Mouse (Mus musculus): ENCODE measurements around the gene Tns2.
"Not testable (repeated sequence)": the region's sequence is repeated elsewhere in the genome, so short reads cannot be mapped to it uniquely, and the experiment has no call there.

Gene Tns2

GRCm38 (mm10) chr15:102100161-102100981 is at the start of gene Tns2:
Tns2 (plus strand) TSS chr15:102100413.
- peak; percentile 81 for DNase-seq (ENCODE audit: low read depth, low spot score)

DNA sequence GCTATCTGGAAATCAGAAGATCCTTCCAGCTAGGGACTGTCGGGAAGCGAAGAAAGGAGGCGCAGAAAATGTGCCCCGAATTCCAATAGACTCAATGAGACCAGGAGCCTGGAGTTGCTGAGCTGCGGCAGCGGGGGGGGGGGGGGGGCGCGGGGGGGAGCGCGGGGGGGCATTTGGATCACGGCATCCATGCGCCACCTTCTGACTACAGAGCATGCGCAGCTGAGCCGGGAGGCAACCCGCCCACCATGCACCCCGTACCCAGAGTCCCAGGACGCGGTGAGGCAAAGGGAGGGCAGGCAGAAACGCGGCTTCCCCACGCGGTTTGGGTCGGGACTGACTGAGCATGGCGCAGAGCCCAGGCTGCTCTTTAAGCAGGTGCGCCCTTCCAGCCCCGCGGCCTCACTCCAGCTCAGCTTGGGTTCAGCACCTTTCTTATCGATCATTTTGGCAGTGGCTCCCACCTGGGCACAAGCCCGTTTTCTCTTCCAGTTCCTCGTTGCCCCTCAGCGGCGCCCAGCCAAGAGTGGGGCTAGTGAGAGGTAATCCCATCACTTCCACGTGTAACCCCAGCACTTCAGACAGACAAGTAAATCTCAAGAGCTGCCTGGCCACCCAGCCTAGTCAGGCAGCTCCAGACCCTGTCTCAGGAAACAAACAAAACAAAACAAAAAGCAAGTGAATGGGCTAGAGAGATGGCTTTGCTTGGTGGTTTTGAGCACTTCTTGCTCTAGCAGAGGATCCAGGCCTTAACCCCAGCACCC is 48.1 kb upstream of the Tns2 start:
- no peak for DNase-seq (ENCODE audit: low read depth, low spot score)

- DNase-seq (ENCODE audit: low read depth, low spot score): no peak
Observed at GRCm38 (mm10) chr15:102056495-102057174, 43.6 kb upstream of the Tns2 start.

GRCm38 (mm10) chr15:102065661-102066325 is 34.4 kb upstream of the Tns2 start:
- DNase-seq (ENCODE audit: low read depth, low spot score): peak; percentile 88

DNA sequence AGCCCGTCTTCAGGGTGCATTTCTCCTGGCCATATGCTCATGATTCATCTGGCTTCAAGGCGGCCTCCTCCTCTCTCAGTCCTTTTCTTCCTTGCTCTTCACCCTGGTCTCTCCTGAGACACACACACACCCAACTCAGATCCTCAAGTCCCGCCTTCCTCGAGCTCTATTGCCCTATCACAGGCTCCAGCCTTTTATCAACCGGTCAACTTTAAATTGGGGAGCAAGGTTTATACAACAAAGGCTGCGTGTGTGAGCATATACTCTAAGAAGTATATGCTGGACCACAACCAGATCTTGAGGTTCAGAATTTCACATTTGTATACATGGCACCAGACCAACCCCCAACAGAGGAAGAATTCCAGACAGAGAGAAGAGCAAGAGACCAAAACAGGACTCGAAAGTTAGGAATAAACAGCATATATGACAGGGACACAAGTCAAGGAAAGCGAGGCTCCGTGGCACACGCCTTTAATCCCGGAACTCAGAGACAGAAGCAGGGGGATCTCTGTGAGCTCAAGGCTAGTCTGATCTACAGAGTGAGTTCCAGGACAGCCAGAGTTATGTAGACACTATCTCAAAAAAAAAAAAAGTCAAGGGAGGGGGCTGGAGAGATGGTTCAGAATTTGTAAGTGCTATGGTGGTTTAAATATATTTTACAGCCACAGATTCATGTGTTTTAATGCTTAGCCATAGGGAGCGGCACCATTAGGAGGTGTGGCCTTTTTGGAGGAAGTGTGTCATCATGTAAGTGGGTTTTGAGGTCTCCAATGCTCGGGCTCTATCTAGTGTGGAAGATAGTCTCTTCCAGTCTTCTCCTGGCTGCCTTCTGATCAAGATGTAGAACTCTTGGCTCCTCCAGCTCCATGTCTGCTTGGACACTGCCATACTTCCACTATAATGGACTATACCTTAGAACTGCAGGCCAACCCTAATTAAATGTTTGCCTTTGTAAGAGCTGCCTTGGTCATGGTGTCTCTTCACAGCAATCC is 29.4 kb upstream of the Tns2 start:
- no peak for DNase-seq (ENCODE audit: low read depth, low spot score)

DNA sequence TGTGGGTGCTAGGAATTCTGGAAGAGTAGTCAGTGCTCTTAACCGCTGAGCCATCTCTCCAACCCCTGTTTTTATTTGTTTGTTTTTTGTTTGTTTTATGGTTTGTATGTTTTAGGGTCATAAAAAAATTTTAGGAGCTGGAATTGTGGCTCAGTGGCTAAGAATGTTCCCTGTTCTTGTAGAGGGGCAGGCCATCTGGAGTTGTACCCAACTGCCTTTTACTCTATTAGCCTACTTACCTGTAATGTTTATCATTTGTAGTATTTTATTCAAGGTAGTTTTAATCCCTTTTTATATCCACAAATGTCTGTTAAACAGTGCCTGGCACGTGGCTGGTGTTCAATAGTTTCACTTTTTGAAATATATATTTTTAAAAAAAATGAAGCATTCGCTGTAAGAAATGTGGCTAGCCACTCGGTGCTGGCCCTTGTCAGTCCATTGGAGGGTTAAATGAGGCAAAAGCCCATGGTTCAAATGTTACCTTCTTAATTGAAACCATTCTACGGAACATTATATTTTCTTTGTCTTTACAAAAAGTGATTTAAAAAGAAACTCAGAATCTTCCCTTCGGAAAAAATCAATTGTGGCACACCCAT is 27.2 kb upstream of the Tns2 start:
- DNase-seq (ENCODE audit: low read depth, low spot score): no peak

GRCm38 (mm10) chr15:102073559-102074069 is 26.6 kb upstream of the Tns2 start, which contains the start of gene Eif4b:
Eif4b (plus strand) TSS chr15:102073773.
- peak; percentile 99 for DNase-seq (ENCODE audit: low read depth, low spot score)

DNA sequence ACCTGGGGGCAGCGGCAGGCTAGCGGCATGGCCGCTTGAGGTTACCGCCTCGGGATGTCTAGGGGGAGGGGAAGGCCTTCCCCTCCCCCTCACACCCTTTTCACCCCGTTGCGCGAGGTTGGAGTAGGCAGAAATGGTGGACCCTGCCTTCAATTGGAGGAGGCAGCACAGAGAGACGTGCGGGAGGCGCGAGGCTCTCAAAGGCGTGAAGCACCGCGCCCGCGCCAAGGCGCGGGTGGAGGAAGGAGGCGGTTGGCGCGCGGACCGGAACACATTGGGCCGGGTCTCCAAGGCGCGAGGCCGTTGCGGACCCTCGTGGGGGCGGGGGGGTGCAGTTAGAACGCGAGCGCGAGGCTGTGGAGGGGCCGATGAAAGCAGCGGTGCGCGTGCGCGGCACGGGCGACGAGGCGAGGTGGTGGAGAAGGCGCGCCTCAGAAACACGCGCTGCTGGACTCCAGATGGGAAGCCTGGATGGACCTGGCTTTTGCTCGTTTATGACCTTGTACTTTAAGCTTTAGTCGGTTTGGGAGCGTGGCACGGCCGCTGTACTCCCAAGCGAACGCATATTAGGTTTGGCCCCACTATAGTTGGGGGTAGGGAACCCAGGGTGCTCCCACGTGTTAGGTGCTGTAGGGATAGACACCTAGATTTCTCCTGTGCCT is 26.0 kb upstream of the Tns2 start:
- DNase-seq (ENCODE audit: low read depth, low spot score): peak; percentile 41

- DNase-seq (ENCODE audit: low read depth, low spot score): no peak
Observed at GRCm38 (mm10) chr15:102074876-102075585, 25.2 kb upstream of the Tns2 start.

DNA sequence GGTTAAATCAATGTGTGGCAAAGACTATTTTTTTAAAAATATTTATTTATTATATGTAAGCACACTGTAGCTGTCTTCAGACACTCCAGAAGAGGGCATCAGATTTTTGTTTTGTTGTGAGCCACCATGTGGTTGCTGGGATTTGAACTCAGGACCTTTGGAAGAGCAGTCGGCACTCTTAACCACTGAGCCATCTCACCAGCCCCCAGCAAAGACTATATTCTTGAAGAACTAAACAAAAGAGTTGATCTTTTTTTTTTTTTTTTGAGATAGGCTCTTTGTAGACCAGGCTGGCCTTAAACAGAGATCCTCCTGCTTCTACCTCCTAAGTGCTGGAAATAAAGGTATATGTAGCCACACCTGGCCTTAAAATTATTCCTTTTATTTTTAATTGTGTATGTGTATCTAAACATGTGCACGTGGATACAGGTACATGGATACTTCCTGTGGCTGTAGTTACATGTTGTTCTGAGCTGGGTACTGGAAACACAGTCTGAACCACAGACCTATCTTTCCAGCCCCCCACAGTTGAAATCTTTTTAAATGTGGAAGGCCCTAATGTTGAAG is 23.0 kb upstream of the Tns2 start:
- DNase-seq (ENCODE audit: low read depth, low spot score): no peak

DNA sequence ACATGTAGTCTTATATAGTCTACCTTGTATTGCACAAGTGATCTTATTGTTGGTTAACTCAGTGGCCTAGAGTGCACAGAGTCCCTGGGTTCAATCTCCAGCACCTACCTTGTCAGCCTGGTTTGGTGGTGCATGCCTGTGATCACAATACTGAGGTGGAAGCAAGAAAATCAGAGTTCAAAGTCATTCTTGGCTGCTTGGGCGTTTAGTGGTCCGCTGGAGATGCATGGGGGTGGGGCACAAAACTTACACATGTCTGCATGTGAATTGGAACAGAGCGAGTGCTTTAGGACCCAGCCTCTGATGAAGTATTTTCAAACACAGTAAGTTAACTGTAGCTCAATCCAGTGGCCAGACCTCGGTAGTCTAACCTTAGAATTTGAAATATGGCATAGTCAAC is 21.0 kb upstream of the Tns2 start:
- DNase-seq (ENCODE audit: low read depth, low spot score): no peak

GRCm38 (mm10) chr15:102079924-102080323 is 20.3 kb upstream of the Tns2 start:
- DNase-seq (ENCODE audit: low read depth, low spot score): not testable (repeated sequence)

GRCm38 (mm10) chr15:102080429-102080828 is 19.8 kb upstream of the Tns2 start:
- DNase-seq (ENCODE audit: low read depth, low spot score): no peak

DNA sequence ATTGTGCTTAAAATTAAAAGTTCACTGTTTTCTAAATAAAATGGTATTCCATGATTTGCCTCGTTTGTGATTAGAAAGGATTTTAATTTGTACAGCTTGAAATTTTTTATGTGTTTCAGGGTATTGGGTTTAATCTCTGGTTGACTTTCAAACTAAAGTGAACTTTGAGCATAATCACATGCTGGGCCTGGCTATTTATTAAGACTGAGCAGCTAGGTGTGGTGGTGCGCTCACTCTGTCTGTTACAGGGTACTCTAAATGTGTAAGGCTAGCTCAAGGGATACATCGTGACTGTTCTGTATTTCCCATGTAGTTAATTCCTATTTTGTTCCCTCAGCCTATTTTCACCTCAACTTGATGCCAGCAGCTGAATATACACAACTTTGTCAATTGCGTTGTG is 18.1 kb upstream of the Tns2 start:
- no peak for DNase-seq (ENCODE audit: low read depth, low spot score)

DNA sequence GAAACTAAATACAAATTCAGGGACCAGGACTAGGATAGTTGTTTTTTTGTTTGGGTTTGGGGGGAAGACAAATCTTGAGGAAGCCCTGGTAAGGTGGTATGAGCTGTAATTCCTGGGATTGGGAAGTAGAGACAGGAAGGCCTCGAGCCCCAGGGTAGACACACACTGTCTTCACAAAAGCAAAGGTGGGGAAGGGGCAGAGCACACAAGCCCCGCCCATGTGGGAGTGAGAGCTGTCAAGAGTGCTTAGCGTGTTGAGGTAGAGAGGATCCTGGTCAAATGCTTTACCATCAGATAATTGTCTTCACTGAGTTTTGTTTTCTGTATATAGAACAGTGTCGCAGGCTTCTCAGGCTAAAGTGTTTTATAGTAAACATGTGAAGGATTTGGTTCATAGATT is 17.2 kb upstream of the Tns2 start:
- DNase-seq (ENCODE audit: low read depth, low spot score): no peak

DNA sequence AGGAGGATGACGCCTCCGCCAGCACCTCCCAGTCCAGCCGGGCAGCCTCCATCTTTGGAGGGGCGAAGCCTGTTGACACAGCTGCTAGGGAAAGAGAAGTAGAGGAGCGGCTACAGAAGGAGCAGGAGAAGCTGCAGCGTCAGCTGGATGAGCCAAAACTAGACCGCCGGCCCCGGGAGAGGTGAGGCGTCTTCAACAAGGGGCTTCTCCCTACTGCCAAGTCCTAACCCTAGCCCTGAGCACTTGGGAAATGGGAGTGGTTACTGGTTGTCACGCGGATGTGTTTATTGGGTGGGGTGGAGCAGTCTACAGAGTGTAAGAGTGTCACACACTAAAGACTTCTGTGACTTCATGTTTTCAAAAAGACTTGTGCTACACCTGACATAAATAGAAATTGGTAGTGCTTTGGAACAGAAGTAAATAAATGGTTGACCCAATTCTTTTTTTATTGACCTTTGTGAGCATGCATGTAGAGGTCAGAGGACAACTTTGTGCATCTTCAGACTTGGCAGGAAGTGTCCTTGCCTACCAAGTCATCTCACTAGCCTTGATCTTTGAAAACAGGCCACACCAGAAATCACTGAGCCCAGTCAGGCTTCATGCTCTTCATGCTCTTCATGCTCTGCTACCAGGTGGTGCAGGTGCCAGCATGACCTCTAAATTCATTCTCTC is 10.2 kb upstream of the Tns2 start:
- no peak for DNase-seq (ENCODE audit: low read depth, low spot score)

DNA sequence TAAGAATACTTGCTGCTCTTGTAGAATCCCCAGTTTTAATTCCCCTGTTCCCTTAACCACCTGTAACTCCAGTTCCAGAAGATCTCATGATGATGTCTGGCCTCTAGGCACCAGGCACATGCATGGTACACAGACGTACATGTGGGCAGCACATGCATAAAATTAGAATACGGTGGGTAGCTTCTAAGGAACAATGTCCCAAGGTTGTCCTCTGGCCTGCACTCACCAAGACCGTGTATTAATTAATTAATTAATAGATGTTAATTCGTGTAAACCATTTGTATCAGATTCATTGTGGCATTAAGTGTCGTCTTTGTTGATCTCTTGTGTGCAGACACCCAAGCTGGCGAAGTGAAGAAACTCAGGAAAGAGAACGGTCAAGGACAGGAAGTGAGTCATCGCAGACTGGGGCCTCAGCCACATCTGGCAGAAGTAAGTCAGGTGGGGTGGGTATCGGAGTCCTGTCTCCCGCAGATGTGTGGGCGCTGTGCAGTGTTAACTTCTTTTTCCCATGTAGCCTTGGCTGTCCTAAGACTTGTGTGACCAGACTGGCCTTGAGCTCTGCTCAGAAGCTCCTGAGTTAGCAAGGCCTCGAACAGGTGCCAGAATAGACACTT is 9.0 kb upstream of the Tns2 start:
- DNase-seq (ENCODE audit: low read depth, low spot score): no peak
